Mouse (Mus musculus) layer of hippocampus, adult 9-10 months (tissue): ENCODE results near the gene Myzap.

Experiments used
- DNase-seq: peaks from one replicate; pipeline ENCODE4 v3.0.0; 2022; ENCODE audit warnings: low spot score

Gene Myzap

DNA sequence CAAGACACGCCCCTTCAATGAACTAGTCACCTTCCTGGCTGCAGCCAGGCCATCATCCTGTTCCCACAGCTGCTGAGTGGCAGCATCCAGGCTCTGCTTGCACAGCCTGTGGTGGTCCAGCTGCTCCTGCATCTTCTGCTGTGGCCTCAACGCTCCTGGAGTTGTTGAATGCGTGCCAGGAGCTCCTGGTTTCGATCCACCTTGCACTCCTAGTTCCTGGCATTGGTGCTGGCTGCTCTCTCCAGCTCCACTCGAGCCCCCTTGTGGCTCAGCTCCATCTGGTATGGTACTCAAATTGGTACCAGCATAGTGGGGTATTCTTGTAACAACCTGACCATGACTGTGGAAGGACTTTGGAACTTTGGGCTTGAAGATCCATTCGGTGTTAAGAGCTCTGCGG is 7.7 kb upstream of the Myzap start:
- DNase-seq = no peak

- DNase-seq = no peak
These were observed 4.7 kb upstream of the Myzap start for GRCm38 (mm10) chr9:71596888-71597287.

- DNase-seq = no peak
These were observed 571 bp upstream of the Myzap start for GRCm38 (mm10) chr9:71592577-71593285.

GRCm38 (mm10) chr9:71591106-71591505 is 1.1 kb downstream of the Myzap start:
- no peak for DNase-seq

DNA sequence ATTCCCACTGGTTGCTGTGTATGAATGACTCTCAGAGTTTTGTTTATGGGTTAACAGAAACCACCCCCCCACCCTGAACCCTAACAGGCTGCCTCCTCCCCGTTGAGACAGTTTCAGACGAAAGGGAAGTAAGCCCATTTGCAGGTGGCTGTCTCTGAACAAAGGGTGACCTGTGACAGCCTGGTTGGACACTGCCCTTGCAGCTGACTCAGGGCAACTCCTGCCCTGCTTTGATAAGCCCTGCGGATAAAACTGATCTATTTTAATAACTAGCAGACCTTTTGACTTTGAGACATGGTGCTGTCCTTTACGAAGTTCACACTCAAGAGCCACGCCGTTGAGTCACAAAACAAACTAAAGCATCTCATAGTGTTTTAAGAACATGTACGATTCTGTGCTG is 2.4 kb downstream of the Myzap start:
- no peak for DNase-seq

GRCm38 (mm10) chr9:71588930-71589592 is 3.1 kb downstream of the Myzap start:
- DNase-seq = no peak

DNA sequence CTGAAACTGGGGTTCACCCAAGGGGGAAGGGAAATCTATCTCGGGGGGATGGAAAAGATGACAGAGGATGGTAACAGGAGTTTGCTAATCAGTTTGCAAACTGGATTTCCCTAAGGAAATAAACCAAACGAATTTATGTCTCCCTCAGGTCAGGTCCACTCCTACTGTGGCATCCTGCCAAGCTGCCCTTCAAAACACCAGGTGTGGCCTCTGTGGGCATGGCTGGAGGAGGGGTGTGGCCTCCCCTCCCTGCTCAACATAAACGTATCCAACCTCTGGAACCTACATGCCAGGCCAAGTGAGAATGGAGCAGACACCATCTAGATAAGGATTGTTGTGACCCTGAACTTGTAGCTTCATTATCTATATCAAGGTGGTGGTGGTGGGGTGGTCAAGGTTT is 5.8 kb downstream of the Myzap start:
- no peak for DNase-seq

- DNase-seq = no peak
These were observed 9.4 kb downstream of the Myzap start for GRCm38 (mm10) chr9:71582771-71583170.

GRCm38 (mm10) chr9:71578896-71579564 is 13.1 kb downstream of the Myzap start:
- DNase-seq = no peak

DNA sequence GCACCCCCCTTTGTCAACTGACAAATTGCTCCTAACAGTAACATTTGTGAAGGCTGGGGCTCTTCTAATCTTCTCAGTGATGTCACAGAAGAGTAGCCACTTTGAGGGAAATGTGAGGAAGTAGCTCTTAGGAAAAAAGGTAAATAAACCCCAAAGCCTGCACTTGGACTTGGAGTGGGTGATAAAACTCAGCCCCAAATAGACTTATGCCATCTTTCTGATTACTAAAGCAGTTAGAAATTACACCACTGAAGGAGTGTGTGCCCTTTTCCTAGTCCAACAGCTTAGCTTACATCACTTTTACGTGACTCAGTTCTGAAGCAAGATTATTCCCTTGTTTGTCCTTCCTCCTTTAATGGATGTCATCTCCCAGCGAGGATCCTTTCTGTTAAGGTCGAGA is 17.7 kb downstream of the Myzap start:
- no peak for DNase-seq

- DNase-seq = no peak
These were observed 18.3 kb downstream of the Myzap start for GRCm38 (mm10) chr9:71573771-71574340.

- no peak for DNase-seq
These were observed 21.0 kb downstream of the Myzap start for GRCm38 (mm10) chr9:71571150-71571633.

GRCm38 (mm10) chr9:71570170-71570569 is 22.0 kb downstream of the Myzap start:
- no peak for DNase-seq

- no peak for DNase-seq
These were observed 23.7 kb downstream of the Myzap start for GRCm38 (mm10) chr9:71568323-71568942.

DNA sequence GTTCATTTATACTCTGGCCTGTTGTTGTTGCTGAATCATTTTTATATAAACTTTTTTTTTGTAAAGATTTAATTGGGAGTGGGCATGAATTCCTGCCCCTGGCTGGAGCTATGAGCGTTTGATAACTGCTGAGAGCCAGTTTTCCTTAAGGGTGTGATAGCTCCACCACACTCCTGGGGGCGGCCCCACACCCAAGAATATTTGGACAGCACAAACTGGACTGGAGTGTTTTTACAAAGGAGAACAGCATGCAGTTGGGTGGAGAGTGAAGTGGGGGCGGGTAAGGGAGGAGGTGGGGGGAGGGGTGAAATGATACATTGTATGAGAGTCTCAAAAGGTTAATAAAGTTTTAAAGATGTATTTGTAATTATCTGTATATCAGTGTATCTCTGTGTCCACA is 24.8 kb downstream of the Myzap start:
- no peak for DNase-seq

DNA sequence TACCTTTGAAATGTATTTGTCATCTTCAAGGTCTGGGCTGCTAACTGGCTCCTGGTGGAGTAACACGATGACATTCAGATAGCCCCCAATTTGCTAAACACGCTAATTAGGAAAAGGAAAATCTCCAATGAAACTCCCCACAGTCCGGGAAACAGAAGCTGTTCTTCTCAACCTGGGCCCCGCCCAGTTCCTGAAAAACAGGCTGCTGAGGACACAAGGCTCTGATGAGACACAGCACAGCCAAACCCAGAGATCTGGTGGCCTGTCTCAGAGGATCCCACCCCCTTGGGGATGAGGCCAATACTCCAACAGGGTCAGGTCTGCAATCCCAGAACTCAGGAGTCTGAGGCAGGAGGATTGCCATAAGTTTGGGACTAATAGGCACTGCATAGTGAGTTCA is 25.4 kb downstream of the Myzap start:
- DNase-seq = no peak

DNA sequence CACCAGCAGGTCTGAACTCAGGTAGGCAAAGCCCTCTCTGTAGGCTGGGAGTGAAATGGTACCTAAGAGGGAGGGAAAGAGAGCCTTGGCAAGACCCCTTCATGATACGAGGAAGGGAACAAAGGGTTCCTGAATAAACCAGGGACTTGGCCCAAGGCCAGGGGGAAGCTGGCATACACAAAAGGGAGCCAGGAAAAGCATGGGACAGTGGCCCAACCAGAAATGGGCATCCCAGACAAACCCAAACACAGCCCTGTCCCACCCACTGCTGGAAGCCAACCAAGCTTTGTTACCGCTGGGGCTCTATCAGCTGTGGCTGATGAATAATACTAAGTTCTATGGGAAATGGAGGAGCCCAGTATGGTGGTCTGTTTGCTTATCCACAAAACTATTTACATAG is 34.4 kb downstream of the Myzap start:
- no peak for DNase-seq

DNA sequence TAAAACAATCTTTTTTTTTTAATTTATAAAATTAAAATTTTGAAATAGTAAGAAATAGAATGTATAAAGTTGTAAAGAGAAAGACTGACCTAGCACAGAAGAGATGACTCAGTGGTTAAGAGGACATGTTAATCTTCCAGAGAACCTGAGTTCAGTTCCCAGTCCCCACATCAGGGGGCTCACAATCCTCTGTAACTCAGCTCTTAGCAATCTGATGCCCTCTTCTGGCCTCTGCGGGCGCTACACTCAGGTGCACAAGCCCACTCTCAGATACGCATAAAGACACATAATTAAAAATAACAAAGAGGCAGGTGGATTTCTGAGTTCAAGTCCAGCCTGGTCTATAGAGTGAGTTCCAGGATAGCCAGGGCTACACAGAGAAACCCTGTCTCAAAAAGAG is 38.2 kb downstream of the Myzap start:
- DNase-seq = no peak

- DNase-seq = no peak
These were observed 42.0 kb downstream of the Myzap start for GRCm38 (mm10) chr9:71550176-71550575.

GRCm38 (mm10) chr9:71547704-71548275 is 44.4 kb downstream of the Myzap start:
- no peak for DNase-seq

GRCm38 (mm10) chr9:71544831-71545230 is 47.3 kb downstream of the Myzap start:
- no peak for DNase-seq
